In the genomic region with DNA sequence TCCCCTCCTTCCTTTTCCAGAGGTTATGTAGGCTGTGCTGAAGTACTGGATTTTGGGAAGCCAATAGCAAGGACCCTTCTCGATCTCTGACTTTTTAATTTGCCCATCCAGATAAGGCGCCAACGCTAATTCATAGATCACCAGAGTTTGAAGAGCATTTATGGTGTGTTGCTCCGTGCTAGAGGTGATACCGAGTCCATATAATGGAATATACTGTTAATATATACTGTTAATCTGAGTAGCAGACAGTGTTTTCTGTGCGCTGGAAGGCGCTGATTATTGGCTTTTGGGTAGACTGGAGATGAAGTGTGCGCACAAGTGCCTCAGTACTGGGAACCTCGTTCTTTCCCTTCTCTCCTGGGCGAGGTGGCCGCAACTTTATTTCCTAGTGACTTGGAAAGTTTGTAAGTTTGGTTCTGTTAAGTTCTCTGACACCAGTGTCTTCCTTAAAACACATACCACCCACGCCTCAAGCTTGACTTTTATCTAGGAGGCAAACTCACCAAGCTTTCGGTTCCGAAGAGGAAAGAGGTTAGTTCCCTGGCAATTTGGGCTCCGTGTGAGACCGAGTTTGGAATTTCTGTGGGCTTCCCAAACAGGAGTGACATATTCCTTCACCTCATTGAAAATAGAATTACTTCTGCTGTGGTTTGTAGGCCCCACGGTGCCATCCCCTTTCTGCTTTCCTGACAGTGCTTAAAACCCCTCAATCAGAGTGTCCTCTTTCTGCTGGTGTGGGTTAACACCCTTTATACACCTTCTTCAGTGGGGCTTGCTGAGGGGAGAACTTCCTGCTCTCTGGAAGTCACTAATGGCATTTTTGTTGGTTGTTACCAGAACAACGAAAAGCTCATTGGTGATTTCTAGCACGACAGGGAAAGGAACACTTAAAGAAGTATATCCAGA, we compare ENCODE assay signal across 8 mouse cellular contexts. TPM values are rescaled to one million over a fixed set of nuclear protein-coding genes. Genes with fewer than 3 reads are reported as not detected.
DNase-seq lines count a peak whose midpoint lies in the region; ATAC-seq and TF ChIP-seq lines count a peak whose summit lies in the region.

No protein-coding gene starts in this region.

- peak overlapping the region; percentile 91 for H3K27ac ChIP-seq in left cerebral cortex, adult 2 months
- peak overlapping the region; percentile 79 for H3K27ac ChIP-seq in forebrain, embryonic 15.5 days (replicated peaks)
- H3K27ac ChIP-seq in midbrain, embryonic 13.5 days: peak overlapping the region; percentile 67

- no peak for ATAC-seq in forebrain, embryonic 15.5 days (replicated peaks)
- ATAC-seq in midbrain, embryonic 13.5 days: peak; percentile 31

- H3K27me3 ChIP-seq in forebrain, embryonic 15.5 days: no peaks in the 10 kb centered on the region
- no peaks in the 10 kb centered on the region for H3K27me3 ChIP-seq in midbrain, embryonic 13.5 days

- H3K9ac ChIP-seq in forebrain, embryonic 15.5 days (replicated peaks): peak overlapping the region; percentile 76
- peak overlapping the region; percentile 87 for H3K9ac ChIP-seq in midbrain, embryonic 13.5 days (replicated peaks)

- H3K4me2 ChIP-seq in forebrain, embryonic 15.5 days (replicated peaks): peak overlapping the region; percentile 62
- H3K4me2 ChIP-seq in midbrain, embryonic 13.5 days (replicated peaks): peak overlapping the region; percentile 62

- 11% methylated on average over 19 of the region's 19 CpGs for WGBS in forebrain, embryonic 15.5 days
- under 1% methylated on average over 19 of the region's 19 CpGs for whole genome bisulfite sequencing in large intestine, adult 2 months
- WGBS in midbrain, embryonic 13.5 days: 11% methylated on average over 19 of the region's 19 CpGs

- no peaks in the 10 kb centered on the region for H3K9me3 ChIP-seq in forebrain, embryonic 15.5 days
- no peaks in the 10 kb centered on the region for H3K9me3 ChIP-seq in midbrain, embryonic 13.5 days

- peak overlapping the region; percentile 82 for H3K4me3 ChIP-seq in left cerebral cortex, adult 2 months
- H3K4me3 ChIP-seq in forebrain, embryonic 15.5 days: peak overlapping the region; percentile 71
- peak overlapping the region; percentile 78 for H3K4me3 ChIP-seq in midbrain, embryonic 13.5 days (replicated peaks)

- peaks cover 18% of the 10 kb centered on the region for H3K36me3 ChIP-seq in forebrain, embryonic 15.5 days
- peaks cover 20% of the 10 kb centered on the region for H3K36me3 ChIP-seq in midbrain, embryonic 13.5 days

- intact Hi-C loops in left cerebral cortex, adult 2 months (cut with DNase I): loop anchor here (2.0 to 10.0 kb wide), 3 partner anchors 27 to 193 kb away; a partner anchor contains a TSS
- intact Hi-C loops in left cerebral cortex, postnatal 14 days (cut with DNase I): no loop called here

- peaks cover 17% of the 10 kb centered on the region for H3K4me1 ChIP-seq in forebrain, embryonic 15.5 days
- H3K4me1 ChIP-seq in midbrain, embryonic 13.5 days (replicated peaks): peaks cover 15% of the 10 kb centered on the region

- TF ChIP-seq CTCF in left cerebral cortex, adult 2 months (IDR thresholded peaks at IDR 0.05): no peak

- DNase-seq in left cerebral cortex, adult 2 months (ENCODE audit: extremely low spot score in 1 of 2, low spot score in 2 of 2): no peak
- DNase-seq in left cerebral cortex, adult 11 months (ENCODE audit: low spot score): no peak
- peak; percentile 19 to 23 for DNase-seq in adrenal gland, postnatal 36 days
- peak; percentile 16 for DNase-seq in large intestine, adult 2 months (ENCODE audit: low read depth, low spot score)
- DNase-seq in left cerebral cortex, postnatal 14 days (ENCODE audit: low spot score in 2 of 2): no peak
- DNase-seq in left cerebral cortex, adult 8-10 months (ENCODE audit: low spot score in 2 of 2): no peak

RNA-seq across cellular contexts. Expression of a gene that starts 1.3 kb away (rescaled TPM):
- 10 to 100 TPM; 66.1 to 68.4 TPM for total RNA-seq in left cerebral cortex, adult 2 months (2021)
- total RNA-seq in adrenal gland, postnatal 36 days (2021): 10 to 100 TPM; 58.6 to 67.5 TPM
- 56.6 and 61.3 TPM in 2 replicates for polyA plus RNA-seq in forebrain, embryonic 15.5 days (2015; fragmentation: Nextera tagmentation; extraction: Ambion mirVana)
- 32.3 and 35.9 TPM in 2 replicates for polyA plus RNA-seq in large intestine, adult 2 months (2012; rRNA removed)
- polyA plus RNA-seq in midbrain, embryonic 13.5 days (2015; fragmentation: Nextera tagmentation; extraction: Ambion mirVana): 54.8 and 58.2 TPM in 2 replicates
- 10 to 100 TPM; 56.4 to 61.9 TPM for total RNA-seq in left cerebral cortex, postnatal 14 days (2021)
- total RNA-seq in left cerebral cortex, adult 8-10 months (2022): 10 to 100 TPM; 62.8 to 69.5 (median 65.8) TPM

RNA-seq across cellular contexts. Expression of a gene that starts 25.7 kb away (rescaled TPM):
- 10 to 100 TPM; 42.3 to 42.7 TPM for total RNA-seq in left cerebral cortex, adult 2 months (2021)
- 10 to 100 TPM; 50.4 to 80.2 TPM for total RNA-seq in adrenal gland, postnatal 36 days (2021)
- 1.1 and 1.8 TPM in 2 replicates for polyA plus RNA-seq in forebrain, embryonic 15.5 days (2015; fragmentation: Nextera tagmentation; extraction: Ambion mirVana)
- polyA plus RNA-seq in large intestine, adult 2 months (2012; rRNA removed): 86.9 and 124 TPM in 2 replicates
- polyA plus RNA-seq in midbrain, embryonic 13.5 days (2015; fragmentation: Nextera tagmentation; extraction: Ambion mirVana): 1.2 and 1.8 TPM in 2 replicates
- 10 to 100 TPM; 30.3 to 32.4 TPM for total RNA-seq in left cerebral cortex, postnatal 14 days (2021)
- total RNA-seq in left cerebral cortex, adult 8-10 months (2022): 10 to 100 TPM; 52.4 to 53.9 (median 52.8) TPM

RNA-seq across cellular contexts. Expression of a gene that starts 30.0 kb away (rescaled TPM):
- not detected for total RNA-seq in left cerebral cortex, adult 2 months (2021)
- not detected for total RNA-seq in adrenal gland, postnatal 36 days (2021)
- 0.47 TPM in 1 of 2 replicates, not detected in the other for polyA plus RNA-seq in forebrain, embryonic 15.5 days (2015; fragmentation: Nextera tagmentation; extraction: Ambion mirVana)
- polyA plus RNA-seq in large intestine, adult 2 months (2012; rRNA removed): not detected in 2 replicates
- polyA plus RNA-seq in midbrain, embryonic 13.5 days (2015; fragmentation: Nextera tagmentation; extraction: Ambion mirVana): not detected in 2 replicates
- total RNA-seq in left cerebral cortex, postnatal 14 days (2021): not detected
- total RNA-seq in left cerebral cortex, adult 8-10 months (2022): not detected

Comparison
In these comparisons a context has a peak if more than half of its experiments do, and no peak if none do; other contexts are left out.
1. DNase-seq: peak in adrenal gland, postnatal 36 days (2 of 2) and large intestine, adult 2 months (single experiment); none in left cerebral cortex, adult 2 months (0 of 2), left cerebral cortex, adult 11 months (single experiment), left cerebral cortex, postnatal 14 days (0 of 2) and left cerebral cortex, adult 8-10 months (0 of 2).
2. Peak in every context shown above with its lines, with median percentiles within 50 percentile points of each other: H3K27ac ChIP-seq and H3K4me3 ChIP-seq.